Mouse (Mus musculus) brain, embryonic 14.5 days (tissue): ENCODE results near the gene Fgf22.

ENCODE experiments used
- CTCF ChIP-seq: fragments of 200-500 bp; IDR thresholded peaks from 2 replicates; pipeline ENCODE4 v1.5.1; 2012; ENCODE audit warnings: inconsistent platforms, mild to moderate bottlenecking, moderate library complexity, borderline replicate concordance; ENCODE audit not compliant: insufficient read depth, insufficient read length; ENCODE audit errors: extremely low read depth
- POLR2A ChIP-seq: fragments of 200-500 bp; IDR thresholded peaks from 2 replicates; pipeline ENCODE4 v1.6.1; 2012; ENCODE audit warnings: mild to moderate bottlenecking, inconsistent platforms, borderline replicate concordance; ENCODE audit not compliant: poor library complexity, insufficient read depth, insufficient read length, severe bottlenecking; ENCODE audit errors: extremely low read depth

- TF ChIP-seq CTCF (no peak), POLR2A (no peak)
Observed at GRCm38 (mm10) chr10:79716988-79717355, 37.9 kb upstream of the Fgf22 start.
